Mouse (Mus musculus): Measurements from ENCODE around the gene Rufy3.

DNA sequence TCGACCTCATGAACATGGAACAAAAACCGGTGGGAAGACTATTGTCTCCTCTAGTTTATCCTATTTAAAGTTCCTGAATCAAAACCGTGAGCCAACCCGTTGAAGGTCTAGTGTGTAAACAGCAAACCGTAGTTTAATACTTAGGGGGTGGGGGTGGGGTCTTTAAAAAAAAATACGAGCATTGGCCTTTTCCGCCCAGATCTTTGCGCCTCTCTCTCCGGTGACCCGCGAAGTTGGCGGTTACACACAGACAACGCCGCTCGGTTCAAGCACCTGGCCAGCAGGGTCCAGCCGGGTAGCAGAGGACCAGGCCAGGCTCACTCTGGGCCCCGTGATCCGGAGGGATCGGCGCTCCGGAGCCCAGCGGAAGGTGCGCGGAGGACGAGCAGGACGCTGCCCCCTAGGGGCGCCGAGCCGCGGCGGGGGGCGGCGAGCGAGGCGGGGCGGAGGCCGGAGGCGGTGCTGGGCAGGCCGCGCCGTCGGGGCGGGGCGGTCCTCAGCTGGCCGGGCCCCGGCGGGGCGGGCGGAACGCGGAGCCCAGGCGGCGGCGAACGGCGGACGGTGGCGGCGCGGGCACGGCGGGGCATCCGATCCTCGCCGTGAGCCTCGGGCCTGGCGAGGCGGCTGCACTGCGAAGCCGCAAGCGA lies at the start of gene Rufy3:
- TF ChIP-seq CTCF (IDR thresholded peaks at IDR 0.05) (peak; percentile 70), POLR2A (IDR thresholded peaks at IDR 0.05; ENCODE audit: insufficient read depth, low read depth, low read length) (peak; percentile 76; the same call in 1 of the 2 replicates)
